Mouse (Mus musculus) kidney, adult 8-10 months (tissue): ENCODE results near the gene Tbl3.
"Not testable (repeated sequence)": the region's sequence is repeated elsewhere in the genome, so short reads cannot be mapped to it uniquely, and the experiment has no call there.

Experiments used
- DNase-seq, 2 experiments: peaks; one replicate each; pipeline ENCODE4 v3.0.0; 2022

The Tbl3 gene

DNA sequence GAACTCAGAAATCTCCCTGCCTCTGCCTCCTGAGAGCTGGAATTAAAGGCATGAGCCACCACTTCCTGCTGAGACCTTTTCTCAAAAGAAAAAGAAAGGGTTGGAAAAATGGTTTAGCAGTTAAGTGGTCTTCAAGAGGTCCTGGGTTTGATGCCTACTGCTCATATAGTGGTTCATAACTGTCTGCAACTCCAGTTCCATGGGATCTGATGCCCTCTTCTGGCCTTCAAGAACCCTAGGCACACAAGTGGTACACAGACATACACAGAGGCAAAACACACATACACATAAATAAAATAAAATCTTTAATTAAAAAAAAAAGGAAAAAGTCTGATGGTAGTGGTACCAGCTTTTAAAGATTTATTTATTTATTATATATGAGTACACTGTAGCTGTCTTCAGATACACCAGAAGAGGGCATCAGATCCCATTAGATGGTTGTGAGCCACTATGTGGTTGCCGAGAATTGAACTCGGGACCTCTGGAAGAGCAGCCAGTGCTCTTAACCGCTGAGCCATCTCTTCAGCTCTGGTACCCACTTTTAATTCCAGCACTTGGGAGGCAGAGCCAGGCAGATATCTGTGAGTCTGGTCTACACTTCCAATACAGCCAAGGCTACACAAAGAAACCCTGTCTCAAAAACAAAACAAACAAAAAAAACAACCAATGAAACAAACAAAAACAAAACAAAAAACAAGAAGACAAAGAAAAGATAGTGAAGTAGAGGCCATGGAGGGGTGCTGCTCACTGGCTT lies 18.4 kb upstream of the Tbl3 start:
- DNase-seq = no peak

DNA sequence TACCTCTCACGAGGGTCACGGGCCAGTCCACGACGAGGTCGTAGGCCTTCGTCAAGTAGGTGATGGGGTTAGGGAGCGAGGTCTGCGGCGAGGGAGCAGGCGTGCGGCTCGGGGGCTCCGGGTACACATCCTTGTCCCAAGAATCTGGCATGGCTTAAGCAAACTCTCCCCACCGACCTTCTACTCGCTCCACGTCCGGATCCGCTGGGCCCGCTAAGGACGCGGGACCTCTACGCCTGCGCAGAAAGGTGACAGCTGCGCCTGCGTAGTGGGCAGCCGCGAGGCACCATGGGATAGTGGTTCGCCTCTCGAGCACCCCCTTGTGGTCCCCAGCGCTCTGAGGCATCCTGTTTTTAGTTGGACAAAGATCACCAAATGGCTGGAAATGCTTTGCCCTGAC lies 16.7 kb upstream of the Tbl3 start, which contains the start of gene Ndufb10:
Gene Ndufb10, minus strand, starts transcription at position 295 of the 400 bp plus-strand sequence.
- DNase-seq = peak; percentile 95 to 98

DNA sequence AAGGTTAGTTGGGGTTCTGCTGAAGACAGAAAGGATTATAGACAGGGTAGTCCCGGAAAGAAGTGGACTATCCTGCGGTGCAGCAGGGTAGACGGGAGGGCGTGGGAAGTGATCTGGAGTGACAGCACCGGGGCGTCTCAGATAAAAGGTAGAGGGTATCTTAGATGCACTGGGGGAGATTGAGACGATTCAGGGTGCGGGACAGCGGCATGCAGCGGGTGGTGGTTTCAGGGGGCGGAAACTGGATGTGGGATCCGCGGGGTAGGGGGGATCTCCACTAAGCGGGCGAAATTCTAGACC lies 16.4 kb upstream of the Tbl3 start:
- no peak for DNase-seq

DNA sequence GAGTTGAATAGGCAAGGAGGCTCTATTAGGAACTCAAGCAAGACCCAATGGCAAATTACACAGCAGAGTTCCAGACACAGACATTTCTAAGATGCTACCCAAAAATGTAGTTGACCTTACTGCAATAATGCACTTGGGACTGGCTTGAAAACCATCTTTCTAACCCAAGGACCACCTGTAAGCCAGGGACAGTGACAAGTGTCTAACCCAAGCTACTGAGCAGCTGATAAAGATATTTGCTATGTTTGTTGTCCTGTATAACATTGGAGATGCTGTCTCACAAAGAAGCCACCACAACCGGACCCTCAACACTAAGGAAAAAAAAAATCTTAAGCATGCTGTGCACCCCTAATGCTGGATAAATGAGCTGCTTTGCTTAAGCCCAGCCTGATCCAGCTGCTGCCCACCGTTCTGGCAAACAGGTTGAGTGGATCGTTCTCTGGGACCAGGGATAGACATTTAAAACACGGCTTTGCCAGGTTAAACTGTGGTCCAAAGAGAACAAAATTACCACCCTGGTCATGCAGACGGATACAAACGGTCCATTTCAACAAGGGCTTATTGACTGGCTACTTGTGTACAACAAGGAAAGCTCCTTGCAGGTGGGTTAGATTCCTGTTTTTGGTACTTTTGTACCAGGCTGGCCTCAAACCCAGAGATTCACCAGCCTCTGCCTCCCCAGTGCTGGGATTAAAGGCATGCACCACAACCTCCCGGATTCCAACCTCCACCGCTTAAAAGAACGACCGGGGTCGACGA lies 15.8 kb upstream of the Tbl3 start:
- no peak for DNase-seq

DNA sequence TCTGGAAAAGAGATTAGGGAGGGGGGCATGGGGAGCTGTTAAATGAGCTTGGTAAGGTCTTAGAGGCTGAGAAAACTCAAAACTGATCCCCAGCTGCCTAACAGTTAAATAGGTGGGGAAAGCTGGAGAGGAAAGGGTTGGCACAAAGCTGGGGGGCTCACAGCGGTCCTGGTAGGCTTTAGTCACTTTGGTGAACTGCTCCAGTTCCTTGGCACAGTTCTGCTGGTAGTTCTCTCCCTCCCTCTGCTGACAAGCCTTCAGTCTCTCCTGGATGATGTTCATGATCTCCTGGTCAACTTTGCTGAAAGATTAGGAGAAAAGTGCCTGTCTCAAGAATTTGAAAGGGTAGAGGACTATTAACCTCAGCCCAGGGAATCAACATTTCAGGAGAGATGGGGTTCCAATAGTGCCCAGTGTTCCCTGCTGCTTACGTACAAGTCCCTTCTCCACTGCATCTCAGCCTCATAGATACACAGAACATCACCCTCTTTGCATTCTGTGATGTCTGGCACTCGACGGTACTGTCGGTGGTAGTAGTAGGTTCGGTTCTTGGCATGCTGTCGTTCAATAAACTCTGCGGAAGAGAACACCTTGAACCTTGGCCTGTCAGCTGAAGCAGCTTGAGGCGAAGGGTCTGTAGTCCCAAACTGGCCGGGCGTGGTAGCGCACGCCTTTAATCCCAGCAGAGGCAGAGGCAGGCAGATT lies 14.9 kb upstream of the Tbl3 start:
- no peak for DNase-seq

DNA sequence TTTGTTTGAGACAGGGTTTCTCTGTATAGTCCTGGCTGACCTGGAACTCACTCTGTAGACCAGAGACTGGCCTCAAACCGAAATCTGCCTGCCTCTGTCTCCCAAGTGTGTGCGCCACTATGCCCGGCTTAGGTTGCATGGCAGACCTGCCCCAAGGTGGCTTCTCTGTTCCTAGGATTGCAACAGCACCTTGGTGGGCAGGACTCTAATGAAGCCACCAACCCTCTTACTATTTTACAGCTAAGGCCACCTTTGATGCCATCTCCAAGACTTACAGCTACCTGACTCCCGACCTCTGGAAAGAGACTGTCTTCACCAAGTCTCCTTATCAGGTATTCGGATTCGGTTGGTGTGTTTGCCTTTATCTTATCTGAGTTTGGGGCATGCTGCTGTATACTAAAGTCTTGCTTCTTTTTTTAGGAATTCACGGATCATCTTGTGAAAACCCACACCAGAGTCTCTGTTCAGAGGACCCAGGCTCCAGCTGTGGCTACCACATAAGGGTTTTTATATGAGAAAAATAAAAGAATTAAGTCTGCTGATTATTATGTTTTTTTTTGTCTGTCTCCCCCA lies 14.0 kb upstream of the Tbl3 start:
- not testable (repeated sequence) for DNase-seq

DNA sequence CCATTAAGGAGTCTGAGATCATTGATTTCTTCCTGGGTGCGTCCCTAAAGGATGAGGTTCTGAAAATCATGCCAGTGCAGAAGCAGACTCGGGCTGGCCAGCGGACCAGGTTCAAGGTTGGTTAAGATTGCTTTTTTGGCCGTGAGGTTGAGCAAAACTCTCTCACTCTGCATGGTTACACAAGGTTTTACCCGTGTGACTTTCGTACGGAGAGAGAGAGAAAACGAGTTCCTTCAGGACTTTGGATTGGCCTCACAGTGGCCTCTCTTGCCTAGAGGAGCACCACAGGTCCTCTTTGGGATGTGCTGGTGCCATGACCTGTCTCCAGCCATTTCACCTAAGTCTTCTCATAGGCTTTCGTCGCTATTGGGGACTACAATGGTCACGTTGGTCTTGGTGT lies 13.2 kb upstream of the Tbl3 start:
- not testable (repeated sequence) for DNase-seq

DNA sequence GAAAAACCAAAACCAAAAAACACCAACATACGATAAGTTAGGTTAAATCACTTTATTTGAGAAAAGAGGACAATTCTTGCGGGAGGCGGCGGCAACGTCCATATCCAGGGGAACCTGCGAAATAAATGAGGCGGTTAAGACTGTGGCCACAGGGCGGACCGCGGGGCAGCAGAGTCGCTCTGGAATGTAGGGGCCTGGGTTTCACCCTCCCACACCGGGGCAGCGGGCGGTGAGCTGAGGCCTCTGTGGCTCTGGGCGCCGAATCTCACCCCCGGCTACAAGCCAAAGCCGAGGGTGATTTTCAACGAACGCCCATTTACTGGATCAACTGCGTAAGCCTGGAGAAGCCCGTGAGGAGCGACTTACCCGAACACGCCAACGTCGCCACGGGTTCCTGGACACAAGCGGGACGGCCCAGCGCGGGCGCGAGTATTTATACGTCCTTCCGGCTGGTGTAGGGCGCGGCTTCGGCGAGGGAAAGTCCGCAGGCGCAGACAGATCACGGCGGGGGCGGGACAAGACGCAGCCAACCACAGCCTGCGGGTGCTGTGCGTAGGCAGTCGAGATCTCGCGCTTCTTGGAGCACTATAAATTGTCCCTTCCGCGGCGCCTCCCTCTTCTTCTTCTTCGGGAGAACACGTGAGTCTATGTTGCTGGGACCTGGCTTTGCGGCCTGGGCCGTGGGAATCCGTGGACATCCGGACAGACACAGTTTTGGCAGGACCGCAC lies 12.2 kb upstream of the Tbl3 start:
- peak; percentile 98 to 99 for DNase-seq

DNA sequence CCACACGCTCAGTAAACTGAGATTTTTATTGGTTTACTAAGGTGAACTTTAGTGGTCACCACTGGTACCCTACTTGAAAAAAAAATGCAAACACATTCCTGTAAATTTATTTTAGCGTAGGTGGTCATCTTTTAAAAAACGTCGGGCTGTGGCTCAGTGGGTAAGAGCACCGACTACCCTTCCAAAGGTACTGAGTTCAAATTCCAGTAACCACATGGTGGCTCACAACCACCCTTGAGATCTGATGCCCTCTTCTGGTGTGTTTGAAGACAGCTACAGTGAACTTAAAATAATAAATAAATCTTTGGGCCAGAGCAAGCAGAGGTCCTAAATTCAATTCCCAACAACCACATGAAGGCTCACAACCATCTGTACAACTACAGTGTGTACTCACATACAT lies 11.5 kb upstream of the Tbl3 start:
- not testable (repeated sequence) for DNase-seq

DNA sequence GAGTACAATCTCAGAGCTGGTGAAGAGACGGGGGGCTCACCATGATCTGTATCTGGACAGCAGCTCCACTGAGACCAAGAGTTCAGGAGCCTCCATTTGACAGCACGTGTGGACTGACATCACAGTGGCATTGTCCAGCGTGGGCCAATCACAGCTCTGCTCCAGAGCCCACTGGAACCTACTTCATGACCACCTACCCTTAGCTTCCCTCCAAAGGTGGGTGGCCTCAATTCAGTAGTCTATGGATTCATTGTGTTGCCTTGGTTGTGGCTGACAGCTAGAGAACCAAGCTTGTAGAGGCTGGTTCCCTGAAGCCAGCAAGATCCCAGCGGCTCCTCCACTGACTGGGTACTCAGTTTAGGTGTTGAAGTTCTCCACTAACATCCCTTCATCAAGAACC lies 10.5 kb upstream of the Tbl3 start, which contains the start of the genes Rnf151 and Rps2:
Gene Rnf151, minus strand, starts transcription at position 121 of the 400 bp plus-strand sequence.
Gene Rps2, plus strand, starts transcription at position 174 of the 400 bp plus-strand sequence.
- DNase-seq = no peak

DNA sequence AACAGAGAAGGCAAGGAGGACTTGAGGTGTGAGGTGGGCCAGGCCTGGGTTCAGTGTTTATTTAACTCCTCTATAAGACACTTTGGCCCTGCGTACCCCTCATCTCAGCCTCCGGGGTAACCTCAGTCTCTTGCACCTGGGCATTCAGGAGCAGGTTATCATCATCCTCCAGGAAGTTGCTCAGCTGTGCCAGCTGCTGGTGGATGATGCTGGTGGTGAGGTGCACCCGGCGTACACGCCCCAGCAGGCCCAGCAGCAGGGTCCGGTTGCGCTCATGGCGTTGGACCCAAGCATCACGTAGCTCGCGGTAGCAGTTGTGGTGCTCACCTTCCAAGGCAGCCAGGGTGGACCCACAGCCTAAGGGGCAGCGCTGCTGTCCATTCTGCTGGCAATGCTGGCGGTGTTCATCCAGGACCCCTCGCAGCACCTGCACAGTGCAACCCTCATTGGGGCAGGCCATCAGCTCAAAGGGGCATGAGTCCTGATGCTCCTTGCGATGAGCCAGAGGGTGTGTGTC lies 8.8 kb upstream of the Tbl3 start:
- no peak for DNase-seq

DNA sequence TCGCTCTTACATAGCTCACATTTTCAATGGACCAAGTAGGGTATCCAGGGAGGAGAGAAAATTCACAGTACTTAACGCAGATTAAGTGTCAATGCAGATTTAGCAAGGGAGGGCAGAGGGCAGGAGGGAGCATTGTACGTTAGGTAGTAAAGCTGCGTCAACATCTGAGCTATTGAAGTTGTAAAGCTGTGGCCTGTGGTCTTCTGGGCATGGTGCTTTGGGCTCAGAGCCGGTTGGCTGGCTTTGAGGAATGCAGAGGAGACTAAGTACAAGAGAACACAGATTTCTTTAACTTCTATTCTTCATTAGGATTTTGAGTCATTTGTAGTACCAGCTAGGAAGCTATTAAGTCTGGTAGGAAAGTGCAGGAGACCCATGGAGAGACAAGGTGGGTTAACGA lies 8.1 kb upstream of the Tbl3 start:
- no peak for DNase-seq

DNA sequence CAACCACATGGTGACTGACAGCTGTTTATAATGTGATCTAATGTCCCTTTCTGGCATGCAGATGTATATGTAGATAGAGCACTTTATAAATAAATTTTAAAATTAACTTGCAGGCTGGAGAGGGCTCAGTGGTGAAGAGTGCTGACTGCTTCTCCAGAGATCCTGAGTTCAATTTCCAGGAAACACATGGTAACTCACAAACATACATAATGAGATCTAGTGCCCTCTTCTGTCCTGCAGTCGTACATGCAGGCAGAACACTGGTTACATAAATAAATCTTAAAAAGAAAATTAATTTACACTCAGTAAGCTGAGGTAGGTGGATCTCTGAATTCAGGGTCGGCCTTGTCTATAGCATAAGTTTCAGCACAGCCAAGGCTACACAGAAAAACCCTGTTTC lies 1.2 kb upstream of the Tbl3 start:
- no peak for DNase-seq

DNA sequence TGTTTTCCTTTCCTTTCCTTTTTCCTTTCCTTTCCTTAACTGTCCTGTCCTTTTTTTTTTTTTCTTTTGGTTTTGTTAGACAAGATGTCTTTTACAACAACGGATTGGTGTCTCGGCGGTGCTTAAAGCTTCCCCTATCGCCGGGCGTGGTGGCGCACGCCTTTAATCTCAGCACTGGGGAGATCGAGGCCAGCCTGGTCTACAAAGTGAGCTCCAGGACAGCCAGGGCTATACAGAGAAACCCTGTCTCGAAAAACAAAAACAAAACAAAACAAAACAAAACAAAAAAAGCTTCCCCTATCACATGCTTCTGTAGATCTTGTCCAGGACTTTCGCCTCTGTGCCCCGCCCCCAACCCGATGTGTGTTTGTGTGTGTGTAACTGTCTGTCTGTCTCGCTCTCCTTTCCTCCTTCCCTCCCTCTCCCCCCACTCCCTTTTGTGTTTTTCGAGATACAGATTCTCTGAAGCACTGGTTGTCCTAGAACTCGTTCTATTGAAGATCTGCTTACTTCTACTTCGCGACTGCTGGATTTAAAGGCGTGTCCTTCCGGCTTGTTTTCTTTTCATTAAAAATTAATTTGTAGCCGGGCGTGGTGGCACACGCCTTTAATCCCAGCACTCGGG lies 453 bp upstream of the Tbl3 start:
- DNase-seq = no peak

DNA sequence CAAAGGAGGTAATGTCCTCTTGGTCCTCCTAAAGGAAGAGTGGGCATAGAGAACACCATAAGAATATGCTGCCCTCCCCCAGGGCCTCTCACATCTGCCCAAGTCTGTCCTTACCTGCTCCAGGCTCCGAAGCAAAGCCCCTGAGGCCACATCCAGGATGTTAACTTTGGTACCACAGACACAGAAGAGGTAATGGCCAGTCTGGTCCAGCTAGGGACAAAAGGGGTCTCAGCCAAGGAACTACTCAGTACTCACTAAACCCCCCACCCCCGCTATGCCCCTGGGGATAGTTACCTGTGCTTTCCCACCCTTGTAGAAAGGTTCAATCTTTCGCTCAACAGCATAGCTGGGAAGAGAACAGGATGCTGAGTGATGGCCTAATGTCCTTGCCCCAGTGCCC lies 1.6 kb downstream of the Tbl3 start:
- DNase-seq = no peak

DNA sequence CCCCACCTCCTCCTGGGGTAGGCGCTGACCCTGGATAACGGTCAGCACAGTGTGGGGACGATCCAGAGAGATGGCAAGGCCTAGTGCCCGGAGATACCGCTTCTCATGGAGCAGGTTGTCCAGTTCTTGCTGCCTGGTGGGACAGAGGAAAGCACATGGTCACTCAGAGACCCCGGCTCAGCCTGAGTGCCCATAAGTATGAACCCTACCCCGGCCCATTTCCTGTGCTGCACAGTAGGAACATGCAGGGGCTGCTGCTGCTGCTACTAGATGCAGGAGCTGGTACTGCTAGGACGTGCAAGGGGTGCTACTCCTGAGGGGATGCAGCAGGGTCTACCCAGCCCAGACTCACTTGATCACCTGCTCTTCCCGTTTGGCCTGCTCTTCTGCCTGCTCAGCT lies 6.2 kb downstream of the Tbl3 start:
- DNase-seq = no peak

DNA sequence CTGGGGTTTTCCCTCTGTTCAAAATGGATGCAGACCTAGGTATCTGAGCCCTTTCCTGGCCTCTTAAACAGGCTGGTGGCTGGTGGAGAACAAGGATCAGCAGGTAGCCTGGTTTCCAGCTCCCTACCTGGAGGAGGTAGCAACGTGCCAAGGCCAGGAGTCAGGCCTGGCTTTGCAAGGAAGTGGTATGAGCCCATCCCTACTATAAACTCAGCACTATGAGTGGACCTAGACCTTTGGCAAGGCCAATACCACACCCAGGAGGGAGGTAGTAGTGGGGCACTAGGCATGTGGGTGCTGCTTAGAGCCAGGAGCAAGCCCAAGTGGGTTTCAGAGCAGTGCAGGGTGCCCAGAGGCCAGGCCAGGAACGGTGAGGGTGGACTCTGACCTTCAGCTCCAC lies 8.0 kb downstream of the Tbl3 start:
- no peak for DNase-seq

DNA sequence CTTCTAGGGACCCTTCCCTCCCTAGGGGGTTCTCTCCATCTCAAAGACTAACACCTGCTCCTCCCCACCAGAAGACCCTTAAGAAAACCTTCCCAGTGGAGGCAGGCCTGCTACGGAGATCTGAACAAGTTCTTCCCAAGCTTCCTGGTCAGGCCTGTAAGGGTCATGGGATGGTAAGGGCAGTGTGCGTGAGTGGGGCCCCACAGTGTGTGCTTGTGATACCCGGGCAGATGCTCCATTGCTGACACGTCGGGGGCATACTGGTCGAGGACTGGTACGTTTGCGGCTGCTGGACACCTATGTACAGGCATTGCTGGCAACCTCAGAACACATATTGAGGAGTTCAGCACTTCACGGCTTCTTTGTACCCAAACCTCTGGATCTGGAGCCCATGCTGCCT lies 8.7 kb downstream of the Tbl3 start:
- no peak for DNase-seq

DNA sequence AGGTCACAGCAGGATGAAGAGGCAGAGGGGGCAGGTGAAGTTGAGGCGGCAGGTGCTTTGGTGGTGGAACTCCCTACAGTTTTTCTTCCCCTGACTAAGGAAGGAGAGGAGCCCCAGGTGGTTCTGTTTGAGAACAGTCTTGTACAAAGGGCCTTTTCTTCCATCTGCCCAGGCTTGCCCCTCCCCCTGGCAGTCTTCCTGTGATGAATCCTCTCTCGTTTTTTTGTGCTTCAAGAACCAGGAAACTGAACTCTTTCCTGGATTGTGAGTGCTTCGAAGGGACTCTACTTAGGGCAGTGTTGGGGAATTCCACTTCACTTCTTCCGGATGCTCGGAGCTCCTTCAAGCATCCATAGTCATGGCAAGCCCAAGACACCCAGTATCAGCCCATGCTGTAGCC lies 9.5 kb downstream of the Tbl3 start:
- no peak for DNase-seq

DNA sequence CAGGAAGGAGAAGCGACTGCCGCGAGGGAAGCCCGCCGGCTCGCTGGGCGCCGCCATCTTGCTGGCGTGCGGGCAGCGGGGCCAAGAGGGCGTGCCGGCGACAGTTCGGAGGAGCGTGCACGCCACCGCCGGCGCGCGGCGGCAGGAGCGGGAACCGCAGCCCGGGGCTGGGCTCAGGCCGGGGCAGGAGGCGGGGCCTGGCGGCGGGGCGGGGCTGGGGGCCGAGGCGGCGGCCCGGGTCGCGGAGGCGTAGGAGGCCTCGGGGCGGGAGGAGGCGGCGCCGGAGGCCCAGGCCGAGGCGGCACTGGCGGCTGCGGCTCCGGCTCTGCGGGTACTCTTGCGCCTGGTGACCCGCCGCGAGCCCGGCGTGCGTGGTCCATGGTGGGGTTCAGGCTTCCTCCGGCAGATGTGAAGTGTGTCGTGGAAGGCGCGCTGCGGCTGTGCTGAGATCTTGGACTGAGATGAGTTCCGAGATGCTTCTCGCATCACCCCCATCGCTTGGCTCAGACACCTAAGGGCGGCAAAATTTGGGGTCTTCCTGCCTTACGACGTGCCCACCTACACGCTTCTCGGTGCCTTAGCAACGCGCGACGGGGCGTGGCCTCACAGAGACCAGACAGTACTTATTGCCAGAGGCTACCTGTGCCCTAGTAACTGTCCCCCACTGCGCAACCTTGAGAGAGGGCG lies 11.3 kb downstream of the Tbl3 start, which contains the start of the genes Gfer and Noxo1:
Gene Gfer, minus strand, starts transcription at position 146 of the 687 bp plus-strand sequence.
Gene Noxo1, plus strand, starts transcription at position 224 of the 687 bp plus-strand sequence.
- peak; percentile 83 to 85 for DNase-seq
